Mouse (Mus musculus) hindbrain, embryonic 15.5 days (tissue): ENCODE results near the gene Tmem131. TPM values are rescaled to one million over a fixed set of nuclear protein-coding genes. Genes with fewer than 3 reads are reported as not detected.

Experiments used
- ATAC-seq: fragments of 200-750 bp; cut with Nextera tagmentation; 2 replicates; pipeline ENCODE4 v1.8.0; 2017; ENCODE audit warnings: low read depth, moderate number of reproducible peaks, moderate TSS enrichment; ENCODE audit not compliant: low FRiP score
- H3K27ac ChIP-seq: fragments of 300-500 bp; sonication (generic); replicated peaks from 2 replicates; pipeline ENCODE4 v1.5.1; 2015; ENCODE audit warnings: mild to moderate bottlenecking, inconsistent platforms
- H3K27me3 ChIP-seq: fragments of 300-500 bp; sonication (generic); 2 replicates; pipeline ENCODE4 v1.6.1; 2015; ENCODE audit warnings: control low read depth, inconsistent platforms
- H3K36me3 ChIP-seq: fragments of 300-500 bp; sonication (generic); 2 replicates; pipeline ENCODE4 v1.6.1; 2015; ENCODE audit warnings: control low read depth, inconsistent platforms
- H3K4me1 ChIP-seq: fragments of 300-500 bp; sonication (generic); replicated peaks from 2 replicates; pipeline ENCODE4 v1.6.1; 2015; ENCODE audit warnings: control low read depth, inconsistent platforms
- H3K4me2 ChIP-seq: fragments of 300-500 bp; sonication (generic); 2 replicates; pipeline ENCODE4 v1.6.1; 2015; ENCODE audit warnings: moderate library complexity, mild to moderate bottlenecking, inconsistent platforms
- H3K4me3 ChIP-seq: fragments of 300-500 bp; sonication (generic); 2 replicates; pipeline ENCODE4 v1.5.1; 2015; ENCODE audit warnings: mild to moderate bottlenecking, inconsistent platforms
- H3K9ac ChIP-seq: fragments of 300-500 bp; sonication (generic); 2 replicates; pipeline ENCODE4 v1.6.1; 2015; ENCODE audit warnings: inconsistent platforms
- H3K9me3 ChIP-seq: fragments of 300-500 bp; sonication (generic); 2 replicates; pipeline ENCODE4 v1.6.1; 2016; ENCODE audit warnings: control low read depth, inconsistent platforms
- WGBS: fragments of 180-500 bp; shearing (Covaris S2); methylation state at CpG from one replicate; pipeline ENCODE4 v1.1.7; 2015; 5-methylcytosine and 5-hydroxymethylcytosine counted together
- polyA plus RNA-seq: library from polyadenylated mRNA; unstranded; fragments of >200 nt; fragmentation: Nextera tagmentation; extraction: Ambion mirVana; gene quantifications from 2 replicates; pipeline ENCODE4 v1.2.1, GENCODE M21; 2015

Gene Tmem131
- polyA plus RNA-seq, 1 experiment from 2014 or later: 13.5 TPM

DNA sequence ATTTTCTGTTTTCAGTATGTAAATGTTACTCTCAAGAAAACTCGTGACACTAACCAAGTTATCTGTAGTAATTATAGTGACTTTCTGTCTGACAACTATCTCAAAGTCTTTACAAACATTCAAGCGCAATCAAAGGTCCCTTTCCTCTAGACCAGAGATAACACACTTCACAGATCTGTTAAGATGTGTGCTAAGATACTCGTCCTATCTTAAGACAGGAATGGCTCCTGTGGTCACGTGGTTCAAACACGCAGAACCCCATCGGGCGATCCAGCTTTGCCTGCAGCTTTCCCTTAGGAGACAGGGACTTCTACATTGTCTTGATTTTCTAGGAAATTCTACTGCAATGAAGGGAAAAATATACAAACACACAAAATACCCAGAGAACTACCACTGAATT is 6.9 kb downstream of the Tmem131 start:
- peak overlapping the region; percentile 76 for H3K4me2 ChIP-seq
- ATAC-seq: no peak
- WGBS: 83% methylated on average over 7 of the region's 7 CpGs
- no peak overlapping the region for H3K4me3 ChIP-seq
- no peak overlapping the region for H3K9ac ChIP-seq
- peaks cover 49% of the 10 kb centered on the region for H3K4me1 ChIP-seq
- H3K27ac ChIP-seq: no peak overlapping the region
- no peaks in the 10 kb centered on the region for H3K9me3 ChIP-seq
- no peaks in the 10 kb centered on the region for H3K27me3 ChIP-seq
- H3K36me3 ChIP-seq: no peaks in the 10 kb centered on the region

DNA sequence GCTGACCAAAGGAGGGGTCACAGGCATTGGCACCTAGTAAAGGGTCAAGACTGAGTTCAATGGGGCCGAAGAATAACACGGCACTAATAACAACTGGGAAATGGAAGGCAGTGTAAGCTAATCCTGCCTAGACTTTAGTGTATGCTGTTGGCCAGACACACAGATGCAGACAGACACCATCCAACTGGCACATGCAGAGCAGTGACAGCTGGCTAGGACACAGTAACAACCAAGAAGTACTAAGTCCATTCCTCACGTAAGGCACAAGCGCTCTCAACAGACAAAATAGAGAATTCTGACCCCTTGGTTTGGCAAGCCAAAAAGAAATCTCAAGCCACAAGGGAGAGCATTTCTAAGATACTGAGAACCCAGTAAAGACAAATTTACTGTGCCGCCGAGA is 8.7 kb downstream of the Tmem131 start:
- no peak overlapping the region for H3K4me2 ChIP-seq

DNA sequence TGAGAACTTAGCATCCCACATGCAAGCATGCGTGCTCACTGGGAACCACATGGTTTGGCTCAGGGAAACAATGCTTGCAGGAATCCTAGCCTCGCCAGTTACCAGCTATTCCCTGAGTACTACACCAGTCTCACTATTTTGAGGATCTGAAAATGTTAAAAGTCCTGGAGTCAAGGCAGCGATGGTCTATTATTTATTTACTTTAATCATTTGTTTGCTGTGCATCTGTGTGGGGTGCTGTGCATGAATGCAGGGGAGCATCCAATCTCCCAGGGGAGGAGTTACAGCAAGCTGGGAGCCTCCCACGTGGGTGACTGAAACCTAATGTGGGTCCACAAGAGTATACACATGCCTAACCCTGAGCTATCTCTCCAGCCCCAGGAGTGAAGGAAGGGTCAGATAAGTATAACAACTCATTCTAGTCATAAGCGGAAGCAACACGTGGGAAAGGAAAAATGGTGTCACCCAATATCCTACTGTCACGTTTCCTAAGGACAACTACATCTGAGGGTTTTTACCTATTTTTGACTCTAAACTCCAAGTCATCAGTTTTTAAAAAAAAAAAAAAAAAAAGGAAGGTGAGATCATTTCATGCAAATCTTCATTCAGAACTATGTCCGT is 9.4 kb downstream of the Tmem131 start:
- Histone ChIP-seq H3K4me2 (no peak overlapping the region), H3K36me3 (no peaks in the 10 kb centered on the region), H3K9ac (no peak overlapping the region), H3K27ac (no peak overlapping the region), H3K27me3 (no peaks in the 10 kb centered on the region), H3K4me1 (peaks cover 41% of the 10 kb centered on the region), H3K4me3 (no peak overlapping the region), H3K9me3 (no peaks in the 10 kb centered on the region)
- WGBS: 77% methylated on average over 8 of the region's 8 CpGs
- no peak for ATAC-seq

More for the DNA sequence above, 8.7 kb downstream of the Tmem131 start:
- Histone ChIP-seq H3K4me3 (no peak overlapping the region), H3K27ac (no peak overlapping the region), H3K4me1 (peaks cover 41% of the 10 kb centered on the region), H3K27me3 (no peaks in the 10 kb centered on the region), H3K36me3 (no peaks in the 10 kb centered on the region), H3K9ac (no peak overlapping the region), H3K9me3 (no peaks in the 10 kb centered on the region)
- no peak for ATAC-seq
- WGBS: 57% methylated on average over 6 of the region's 6 CpGs

DNA sequence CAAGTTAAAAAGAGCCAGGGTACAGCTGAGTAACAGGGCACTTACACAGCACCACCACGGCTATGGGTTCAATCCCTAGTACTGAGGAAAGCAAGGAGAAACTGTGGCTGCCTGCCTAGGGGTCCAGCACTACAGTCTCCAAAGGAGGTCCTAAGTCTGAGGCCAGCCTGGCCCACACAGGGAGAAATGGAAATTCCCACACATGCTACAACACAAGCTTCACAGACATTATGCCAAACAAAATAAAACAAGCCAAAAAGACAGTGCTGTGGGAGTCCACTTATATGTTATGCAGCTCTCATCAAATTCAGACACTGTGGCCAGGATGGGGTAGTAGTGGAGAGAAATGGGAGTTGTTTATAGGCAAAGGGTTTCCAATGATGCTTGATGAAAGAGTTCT is 11.2 kb downstream of the Tmem131 start:
- WGBS: 85% methylated on average over 1 of the region's 1 CpGs
- no peak overlapping the region for H3K27ac ChIP-seq
- H3K9me3 ChIP-seq: no peaks in the 10 kb centered on the region
- H3K4me3 ChIP-seq: no peak overlapping the region
- no peak for ATAC-seq
- H3K4me1 ChIP-seq: peaks cover 29% of the 10 kb centered on the region
- no peaks in the 10 kb centered on the region for H3K36me3 ChIP-seq
- no peak overlapping the region for H3K4me2 ChIP-seq
- no peaks in the 10 kb centered on the region for H3K27me3 ChIP-seq
- H3K9ac ChIP-seq: no peak overlapping the region

DNA sequence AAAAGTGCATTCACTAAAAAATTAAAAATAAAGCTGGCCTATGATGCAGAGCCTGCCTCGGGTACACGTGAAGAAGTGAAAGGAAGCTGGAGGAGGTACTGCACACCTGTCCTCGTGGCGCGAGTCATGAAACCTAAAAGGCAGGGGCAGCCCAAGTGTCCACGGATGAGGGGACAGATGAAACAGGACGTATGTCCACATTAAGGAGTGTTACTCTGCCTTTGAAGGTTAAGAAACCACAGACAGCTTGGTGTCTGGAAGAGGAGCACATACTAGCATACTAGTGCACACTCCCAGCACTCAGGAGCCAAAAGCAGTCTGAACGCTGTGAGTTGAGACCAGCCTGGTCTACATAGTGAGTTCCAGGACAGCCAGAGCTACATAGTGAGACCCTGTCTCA is 12.6 kb downstream of the Tmem131 start:
- 91% methylated on average over 8 of the region's 8 CpGs for WGBS
- ATAC-seq: no peak
- no peaks in the 10 kb centered on the region for H3K36me3 ChIP-seq
- H3K9ac ChIP-seq: no peak overlapping the region
- no peaks in the 10 kb centered on the region for H3K27me3 ChIP-seq
- no peak overlapping the region for H3K27ac ChIP-seq
- no peak overlapping the region for H3K4me3 ChIP-seq
- no peaks in the 10 kb centered on the region for H3K9me3 ChIP-seq
- peaks cover 22% of the 10 kb centered on the region; the same call in 1 of the 2 replicates for H3K4me1 ChIP-seq
- H3K4me2 ChIP-seq: no peak overlapping the region

DNA sequence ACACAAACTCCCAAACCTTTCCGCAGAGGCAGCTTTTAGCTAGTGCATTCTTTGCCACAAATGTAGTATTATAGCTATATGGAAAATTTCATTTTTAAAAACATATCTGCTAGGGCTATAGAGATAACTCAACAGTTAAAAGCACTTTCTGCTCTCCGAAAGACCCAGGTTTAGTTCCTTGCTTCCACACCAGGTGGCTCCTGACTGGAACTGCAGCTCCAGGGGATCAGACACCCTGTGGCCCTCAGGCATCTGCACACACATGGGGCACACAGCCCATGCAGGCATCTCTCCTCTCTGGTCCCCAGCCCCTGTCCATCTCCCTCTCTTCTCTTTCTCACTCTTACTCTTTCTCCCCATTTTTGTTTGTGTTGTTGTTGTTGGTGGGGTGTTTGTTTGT is 13.5 kb downstream of the Tmem131 start:
- ATAC-seq: no peak
- H3K9me3 ChIP-seq: no peaks in the 10 kb centered on the region
- no peak overlapping the region for H3K27ac ChIP-seq
- no peaks in the 10 kb centered on the region for H3K36me3 ChIP-seq
- whole genome bisulfite sequencing: 86% methylated on average over 2 of the region's 2 CpGs
- H3K9ac ChIP-seq: no peak overlapping the region
- H3K27me3 ChIP-seq: no peaks in the 10 kb centered on the region
- H3K4me1 ChIP-seq: peaks cover 13% of the 10 kb centered on the region; the same call in 1 of the 2 replicates
- no peak overlapping the region for H3K4me3 ChIP-seq
- H3K4me2 ChIP-seq: no peak overlapping the region

DNA sequence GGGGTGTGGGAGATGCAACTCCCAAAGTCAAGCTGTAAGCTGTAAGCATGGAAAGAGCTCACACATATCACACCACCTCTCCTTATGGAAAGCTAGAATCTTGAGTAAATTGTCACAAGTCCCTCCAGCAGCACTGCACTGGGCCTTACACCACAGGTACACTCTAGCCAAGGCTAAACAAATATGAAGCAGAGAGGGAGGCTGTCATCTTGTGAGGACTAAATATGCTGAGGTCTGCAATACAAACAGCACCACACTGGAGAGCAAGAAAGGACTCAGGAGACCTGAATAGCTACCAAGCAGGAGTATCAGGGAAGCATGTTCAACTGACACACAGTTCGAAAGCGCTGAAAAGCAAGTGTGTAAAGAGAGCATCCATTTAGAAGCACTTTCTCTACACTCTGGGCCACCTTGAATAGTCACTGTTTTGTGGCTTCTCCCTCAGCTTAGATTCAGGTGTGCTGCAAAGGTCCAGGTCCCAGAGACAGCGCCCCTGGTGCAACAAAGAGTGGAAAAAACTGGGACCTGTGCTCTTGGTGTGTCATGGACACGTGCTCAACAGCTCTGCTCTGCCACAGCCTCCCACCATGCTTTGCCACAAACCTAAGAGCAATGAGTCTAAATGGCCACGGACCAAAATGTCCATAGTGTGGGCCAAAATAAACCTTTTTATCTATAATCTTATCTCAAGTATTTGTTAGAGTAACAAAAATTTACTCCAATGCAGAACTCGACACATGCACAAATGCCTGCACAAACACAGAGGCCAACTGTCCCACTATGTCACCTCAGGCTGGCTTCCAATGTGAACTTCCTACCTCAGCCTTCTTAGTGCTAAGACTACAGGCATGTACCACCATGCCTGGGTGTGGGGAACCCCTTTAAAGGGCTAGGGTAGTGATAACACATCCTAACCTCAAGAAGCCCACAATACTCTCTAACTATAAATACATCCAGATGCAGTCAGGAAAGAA is 14.8 kb downstream of the Tmem131 start:
- Histone ChIP-seq H3K36me3 (no peaks in the 10 kb centered on the region), H3K9ac (no peak overlapping the region), H3K9me3 (no peaks in the 10 kb centered on the region), H3K4me1 (0 out of 2 replicates have a peak, but pooled peaks cover 5% of the 10 kb centered on the region), H3K27me3 (no peaks in the 10 kb centered on the region), H3K27ac (no peak overlapping the region), H3K4me2 (no peak overlapping the region), H3K4me3 (no peak overlapping the region)
- no peak for ATAC-seq
- WGBS: 93% methylated on average over 6 of the region's 6 CpGs

DNA sequence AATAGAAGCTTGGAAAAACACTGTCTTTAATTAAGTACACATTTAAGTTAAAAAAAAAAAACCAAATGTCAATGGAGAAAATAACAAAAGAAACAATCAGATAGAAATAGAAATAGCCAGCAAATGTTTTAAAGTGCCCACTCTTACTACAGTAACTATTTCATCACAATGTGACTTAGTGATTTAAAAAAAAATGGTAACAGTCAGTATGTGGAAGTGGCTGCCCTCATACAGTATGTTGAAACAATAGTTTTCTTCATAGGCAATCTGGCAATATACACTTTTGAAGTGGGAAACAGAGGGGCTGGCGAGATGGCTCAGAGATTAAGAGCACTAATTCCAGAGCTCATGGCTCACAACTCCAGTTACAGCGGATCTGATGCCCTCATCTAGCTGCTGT is 15.9 kb downstream of the Tmem131 start:
- no peak overlapping the region for H3K9ac ChIP-seq
- WGBS: 90% methylated on average over 2 of the region's 2 CpGs
- no peak for ATAC-seq

DNA sequence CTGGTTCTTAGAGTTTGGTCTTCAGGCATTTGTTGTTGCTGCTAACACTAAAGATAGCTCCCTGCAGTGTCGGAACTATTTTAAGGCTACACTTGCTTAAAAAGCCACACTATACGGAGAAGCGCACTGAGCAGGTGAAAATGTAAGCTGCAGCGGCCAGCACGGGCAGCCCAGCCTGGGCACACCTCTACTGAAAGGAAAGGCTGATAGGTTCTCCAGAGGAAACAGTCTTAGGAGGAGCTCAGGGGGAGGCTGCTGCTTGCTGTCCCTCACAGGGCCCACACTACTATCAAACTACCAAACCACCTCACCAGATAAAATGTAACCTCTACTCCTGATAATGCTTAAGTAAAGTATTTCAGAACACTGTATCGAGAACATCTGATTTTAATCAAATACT is 16.7 kb downstream of the Tmem131 start:
- no peak overlapping the region for H3K4me2 ChIP-seq
- no peak overlapping the region for H3K4me3 ChIP-seq
- no peak for ATAC-seq
- H3K4me1 ChIP-seq: peaks cover 14% of the 10 kb centered on the region
- H3K27me3 ChIP-seq: no peaks in the 10 kb centered on the region
- no peaks in the 10 kb centered on the region for H3K36me3 ChIP-seq
- H3K9ac ChIP-seq: no peak overlapping the region
- 91% methylated on average over 6 of the region's 6 CpGs for WGBS
- H3K27ac ChIP-seq: no peak overlapping the region
- H3K9me3 ChIP-seq: no peaks in the 10 kb centered on the region

More for the DNA sequence above, 15.9 kb downstream of the Tmem131 start:
- H3K27me3 ChIP-seq: no peaks in the 10 kb centered on the region
- no peak overlapping the region for H3K4me2 ChIP-seq
- H3K27ac ChIP-seq: no peak overlapping the region
- no peaks in the 10 kb centered on the region for H3K9me3 ChIP-seq
- 0 out of 2 replicates have a peak, but pooled peaks cover 5% of the 10 kb centered on the region for H3K4me1 ChIP-seq
- no peak overlapping the region for H3K4me3 ChIP-seq
- no peaks in the 10 kb centered on the region for H3K36me3 ChIP-seq

DNA sequence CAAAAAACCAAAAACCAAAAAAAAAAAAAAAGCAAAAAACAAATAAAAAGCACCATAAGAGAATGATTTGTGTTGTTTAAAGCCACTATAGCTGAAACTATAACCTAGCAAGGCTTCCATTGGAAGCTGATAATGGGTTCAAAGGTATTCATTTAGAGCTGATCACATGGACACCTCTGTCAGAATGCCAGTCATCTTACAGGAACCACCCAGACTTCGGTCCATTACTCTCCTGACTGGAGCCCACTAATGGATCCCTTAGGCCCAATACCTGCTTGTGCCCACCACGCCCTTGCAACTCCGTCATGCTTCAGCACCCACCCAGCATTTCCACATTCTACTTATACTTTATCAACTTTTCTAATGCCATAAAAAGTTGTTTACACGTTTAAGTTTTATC is 17.2 kb downstream of the Tmem131 start:
- Histone ChIP-seq H3K4me3 (no peak overlapping the region), H3K9me3 (no peaks in the 10 kb centered on the region), H3K36me3 (no peaks in the 10 kb centered on the region), H3K9ac (no peak overlapping the region), H3K27ac (no peak overlapping the region), H3K4me1 (peaks cover 19% of the 10 kb centered on the region), H3K27me3 (no peaks in the 10 kb centered on the region), H3K4me2 (no peak overlapping the region)
- ATAC-seq: no peak
- WGBS: 93% methylated on average over 4 of the region's 4 CpGs

DNA sequence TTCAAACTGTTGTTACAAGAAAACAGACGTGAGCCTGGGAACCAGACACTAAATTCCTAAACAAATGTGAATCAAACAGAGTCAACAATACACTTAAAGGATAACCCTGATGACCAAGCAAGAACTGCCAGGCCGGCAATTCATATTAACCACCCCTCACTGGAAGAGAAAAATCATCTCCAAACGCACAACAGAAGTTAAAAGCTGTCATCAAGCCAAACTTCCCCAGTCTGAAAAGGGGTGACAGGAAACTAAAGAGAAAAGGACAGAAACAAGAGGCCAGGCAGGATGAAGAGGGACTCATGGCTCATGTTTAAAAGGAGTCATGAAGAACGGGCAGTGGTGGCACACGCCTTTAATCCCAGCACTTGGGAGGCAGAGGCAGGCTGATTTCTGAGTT is 17.7 kb downstream of the Tmem131 start:
- no peak for ATAC-seq
- Histone ChIP-seq H3K36me3 (no peaks in the 10 kb centered on the region), H3K27me3 (no peaks in the 10 kb centered on the region), H3K4me2 (no peak overlapping the region), H3K27ac (no peak overlapping the region), H3K4me1 (peaks cover 23% of the 10 kb centered on the region), H3K4me3 (no peak overlapping the region), H3K9me3 (no peaks in the 10 kb centered on the region), H3K9ac (no peak overlapping the region)
- 70% methylated on average over 5 of the region's 5 CpGs for WGBS

DNA sequence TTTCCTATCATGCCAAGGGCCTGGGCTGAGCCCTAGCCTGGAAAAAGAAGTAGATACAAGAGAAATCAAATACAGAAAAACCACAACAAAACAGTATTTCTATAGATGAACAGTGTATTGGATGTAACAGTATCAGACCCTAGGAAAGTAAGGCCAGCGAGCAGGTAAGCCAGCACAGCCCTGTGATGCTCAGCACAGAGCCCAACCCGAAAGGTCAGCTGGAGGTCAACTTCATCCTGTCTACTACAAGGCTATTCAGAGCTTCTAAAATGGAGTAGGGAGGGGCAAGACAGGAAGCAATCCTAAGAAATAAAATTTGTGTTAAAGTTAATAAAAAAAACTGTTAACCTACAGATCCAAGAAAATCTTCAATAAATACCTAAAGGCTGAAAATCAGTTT is 18.6 kb downstream of the Tmem131 start:
- Histone ChIP-seq H3K4me2 (no peak overlapping the region), H3K27ac (no peak overlapping the region), H3K9ac (no peak overlapping the region), H3K4me1 (peaks cover 33% of the 10 kb centered on the region), H3K9me3 (no peaks in the 10 kb centered on the region), H3K4me3 (no peak overlapping the region), H3K27me3 (no peaks in the 10 kb centered on the region), H3K36me3 (no peaks in the 10 kb centered on the region)
- 84% methylated on average over 2 of the region's 2 CpGs for WGBS
- no peak for ATAC-seq
